Mouse (Mus musculus) stomach, postnatal 0 days (tissue): ENCODE results near the gene Ccl26. TPM values are rescaled to one million over a fixed set of nuclear protein-coding genes. Genes with fewer than 3 reads are reported as not detected.

ENCODE experiments used
- ATAC-seq: fragments of 200-750 bp; cut with Nextera tagmentation; 2 replicates; pipeline ENCODE4 v1.8.0; 2017; ENCODE audit not compliant: low FRiP score, low TSS enrichment
- DNase-seq: peaks from one replicate; pipeline ENCODE4 v3.0.0-alpha.2; 2016; ENCODE audit warnings: low spot score
- H3K27ac ChIP-seq: fragments of 300-500 bp; sonication (generic); replicated peaks from 2 replicates; pipeline ENCODE4 v1.5.1; 2014; ENCODE audit warnings: mild to moderate bottlenecking, control low read depth
- H3K27me3 ChIP-seq: fragments of 300-500 bp; sonication (generic); 2 replicates; pipeline ENCODE4 v1.6.1; 2014; ENCODE audit warnings: low read length; ENCODE audit not compliant: control insufficient read depth, insufficient read depth
- H3K36me3 ChIP-seq: fragments of 300-500 bp; sonication (generic); 2 replicates; pipeline ENCODE4 v1.6.1; 2014; ENCODE audit warnings: low read length, mixed read lengths; ENCODE audit not compliant: control insufficient read depth, insufficient read depth
- H3K4me1 ChIP-seq: fragments of 300-500 bp; sonication (generic); replicated peaks from 2 replicates; pipeline ENCODE4 v1.6.1; 2014; ENCODE audit warnings: antibody characterized with exemption; ENCODE audit not compliant: control insufficient read depth, insufficient read depth
- H3K4me2 ChIP-seq: fragments of 300-500 bp; sonication (generic); replicated peaks from 2 replicates; pipeline ENCODE4 v1.6.1; 2014; ENCODE audit warnings: low read depth, mild to moderate bottlenecking, control low read depth, moderate library complexity
- H3K4me3 ChIP-seq: fragments of 300-500 bp; sonication (generic); 2 replicates; pipeline ENCODE4 v1.5.1; 2014; ENCODE audit warnings: low read depth, low read length, control low read depth
- H3K9ac ChIP-seq: fragments of 300-500 bp; sonication (generic); 2 replicates; pipeline ENCODE4 v1.6.1; 2014; ENCODE audit warnings: mild to moderate bottlenecking, low read length, control low read depth, mixed read lengths
- H3K9me3 ChIP-seq: fragments of 300-500 bp; sonication (generic); 2 replicates; pipeline ENCODE4 v1.6.1; 2016; ENCODE audit warnings: low read length; ENCODE audit not compliant: control insufficient read depth
- CTCF ChIP-seq: IDR thresholded peaks from 2 replicates; pipeline ENCODE4 v1.5.1; 2016; ENCODE audit warnings: antibody characterized with exemption, low read depth, mild to moderate bottlenecking, moderate library complexity
- EP300 ChIP-seq: optimal IDR thresholded peaks from 2 replicates; pipeline ENCODE3; 2016; ENCODE audit warnings: antibody characterized with exemption
- WGBS: fragments of 180-500 bp; shearing (Covaris S2); extraction: QIAGEN DNeasy Blood & Tissue Kit; methylation state at CpG from one replicate; pipeline ENCODE4 v1.1.7; 2014; 5-methylcytosine and 5-hydroxymethylcytosine counted together
- polyA plus RNA-seq: library from polyadenylated mRNA; unstranded; fragments of >200 nt; fragmentation: Nextera tagmentation; extraction: Ambion mirVana; gene quantifications from 2 replicates; pipeline ENCODE4 v1.2.1, GENCODE M21; 2015

Ccl26 gene
- polyA plus RNA-seq, 1 experiment from 2014 or later: not detected

DNA sequence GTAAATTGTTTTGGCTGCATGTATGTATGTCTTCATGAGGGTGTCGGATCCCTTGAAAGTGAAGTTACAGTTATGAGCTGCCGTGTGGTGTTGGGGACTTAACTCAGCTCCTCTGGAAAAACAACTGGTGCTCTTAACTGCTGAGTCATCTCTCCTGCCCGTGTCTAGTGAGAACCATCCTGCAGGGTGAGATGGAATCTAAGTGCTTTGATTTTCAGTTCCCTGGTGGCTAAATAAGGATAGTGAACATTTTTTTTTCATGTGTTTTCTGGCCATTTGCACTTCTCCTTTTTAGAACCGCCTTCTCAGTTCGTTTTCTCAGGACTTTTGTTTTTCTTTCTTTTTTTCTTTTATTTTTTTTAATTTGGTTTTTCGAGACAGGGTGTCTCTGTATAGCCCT, 5.3 kb upstream of the Ccl26 start:
- DNase-seq: no peak
- Histone ChIP-seq H3K4me3 (no peak overlapping the region), H3K9ac (no peak overlapping the region), H3K27me3 (no peaks in the 10 kb centered on the region), H3K4me1 (no peaks in the 10 kb centered on the region), H3K4me2 (no peak overlapping the region), H3K27ac (no peak overlapping the region), H3K36me3 (no peaks in the 10 kb centered on the region), H3K9me3 (no peaks in the 10 kb centered on the region)
- ATAC-seq: no peak
- TF ChIP-seq CTCF: no peak
- no peak for TF ChIP-seq EP300
- 57% methylated on average over 6 of the region's 6 CpGs for WGBS

DNA sequence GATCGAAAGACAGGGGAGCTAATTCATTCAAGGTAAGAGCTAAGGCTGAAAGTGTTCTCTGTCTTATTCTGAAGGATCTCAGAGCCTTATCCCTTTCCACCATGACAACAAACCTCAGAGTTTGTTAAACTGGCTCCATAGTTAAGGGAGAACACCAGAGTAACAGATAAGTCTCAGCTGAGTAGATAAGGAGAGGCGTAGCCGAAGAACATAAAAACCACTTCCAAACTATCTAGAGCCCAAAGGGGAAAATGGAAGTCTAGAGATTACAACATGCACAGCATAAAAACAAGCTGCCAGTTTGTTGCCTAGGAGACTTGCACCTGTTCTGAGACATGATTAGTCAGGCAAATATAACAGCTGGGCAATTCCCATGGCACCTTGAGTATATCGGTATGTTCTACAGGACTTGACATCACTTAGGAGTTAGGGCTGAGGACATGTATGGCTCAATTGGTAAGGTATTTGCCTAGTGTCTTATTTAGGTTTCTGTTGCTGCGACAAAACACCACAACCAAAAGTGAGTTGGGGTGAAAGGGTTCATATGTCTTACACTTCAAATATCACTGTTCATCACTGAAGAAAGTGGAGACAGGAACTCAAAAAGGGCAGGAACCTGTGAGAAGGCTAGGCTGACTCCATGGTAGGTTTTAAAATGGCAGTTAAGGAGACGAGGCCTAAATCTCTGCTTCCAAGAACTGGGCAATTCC, 4.3 kb upstream of the Ccl26 start:
- TF ChIP-seq EP300 (no peak), CTCF (no peak)
- H3K36me3 ChIP-seq: no peaks in the 10 kb centered on the region
- no peaks in the 10 kb centered on the region for H3K27me3 ChIP-seq
- no peak overlapping the region for H3K9ac ChIP-seq
- WGBS: 86% methylated on average over 6 of the region's 6 CpGs
- no peaks in the 10 kb centered on the region for H3K9me3 ChIP-seq
- DNase-seq (no peak), ATAC-seq (no peak)
- H3K4me3 ChIP-seq: no peak overlapping the region
- H3K4me2 ChIP-seq: no peak overlapping the region
- no peaks in the 10 kb centered on the region for H3K4me1 ChIP-seq
- no peak overlapping the region for H3K27ac ChIP-seq

DNA sequence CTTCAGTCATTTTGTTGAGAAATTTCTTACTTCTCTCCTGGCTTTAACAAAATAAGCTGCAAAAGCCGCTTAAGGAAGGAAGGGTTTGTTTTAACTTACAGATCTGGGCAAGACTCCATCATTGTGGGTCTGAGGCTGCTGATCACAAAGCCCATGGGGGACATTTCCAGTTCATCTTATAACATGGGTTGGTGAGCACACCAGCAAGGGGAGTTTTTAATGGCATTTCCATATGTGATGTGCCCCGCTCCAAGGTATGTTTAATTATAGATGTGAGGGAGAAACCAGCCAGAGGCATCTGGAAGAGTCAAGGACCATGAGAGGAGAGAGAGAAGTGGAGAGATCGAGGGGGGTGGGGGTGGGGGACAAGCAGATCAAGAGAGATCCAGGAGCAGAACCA, 5.7 kb downstream of the Ccl26 start:
- H3K27ac ChIP-seq: no peak overlapping the region
- no peaks in the 10 kb centered on the region for H3K36me3 ChIP-seq
- no peak overlapping the region for H3K4me2 ChIP-seq
- ATAC-seq (no peak), DNase-seq (no peak)
- no peak overlapping the region for H3K9ac ChIP-seq
- H3K4me1 ChIP-seq: no peaks in the 10 kb centered on the region
- WGBS: 57% methylated on average over 3 of the region's 3 CpGs
- no peaks in the 10 kb centered on the region for H3K9me3 ChIP-seq
- no peaks in the 10 kb centered on the region for H3K27me3 ChIP-seq
- no peak overlapping the region for H3K4me3 ChIP-seq
- TF ChIP-seq EP300 (no peak), CTCF (no peak)

DNA sequence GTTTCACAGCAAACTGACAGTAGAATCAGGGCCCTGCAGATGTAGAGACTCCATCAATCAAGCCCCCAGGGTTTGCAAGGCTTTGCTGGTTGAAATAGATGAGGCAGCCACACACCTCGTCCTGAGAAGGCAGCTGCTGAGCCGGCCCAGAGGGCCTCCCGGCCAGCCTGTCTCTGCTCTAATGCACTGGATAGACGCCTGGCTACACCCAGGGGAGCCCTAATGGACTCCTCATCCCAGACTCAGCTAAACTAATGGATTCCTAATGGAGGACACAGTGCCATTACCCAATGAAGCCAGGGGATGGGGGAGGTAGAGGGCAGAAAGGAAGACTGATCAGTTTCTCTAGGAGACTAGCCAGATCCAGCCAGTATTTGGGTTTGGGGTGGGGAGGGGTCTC, 6.3 kb downstream of the Ccl26 start:
- Histone ChIP-seq H3K27me3 (no peaks in the 10 kb centered on the region), H3K4me2 (no peak overlapping the region), H3K9me3 (no peaks in the 10 kb centered on the region), H3K36me3 (no peaks in the 10 kb centered on the region), H3K4me1 (no peaks in the 10 kb centered on the region), H3K4me3 (no peak overlapping the region), H3K27ac (no peak overlapping the region), H3K9ac (no peak overlapping the region)
- ATAC-seq (no peak; the same call in 1 of the 2 replicates), DNase-seq (no peak)
- WGBS: 34% methylated on average over 4 of the region's 4 CpGs
- TF ChIP-seq CTCF (no peak), EP300 (no peak)

DNA sequence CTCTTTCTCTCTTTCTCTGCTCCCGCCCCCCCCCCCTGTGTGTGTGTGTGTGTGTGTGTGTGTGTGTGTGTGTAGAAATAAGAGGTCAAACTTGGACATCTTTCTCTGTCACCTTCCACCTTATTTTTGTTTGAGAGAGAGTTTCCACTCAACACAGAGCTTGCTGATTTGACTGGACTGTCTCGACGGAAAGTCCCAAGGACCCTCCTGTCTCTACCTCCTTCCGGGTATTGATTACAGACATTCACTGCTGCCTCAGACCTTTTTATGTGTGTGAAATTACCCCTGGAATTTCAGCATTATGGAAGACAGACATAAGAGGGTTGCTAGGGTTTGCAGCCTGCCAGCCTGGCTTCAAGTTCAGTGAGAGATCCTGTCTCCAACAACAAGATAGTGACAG, 7.1 kb downstream of the Ccl26 start:
- Histone ChIP-seq H3K36me3 (no peaks in the 10 kb centered on the region), H3K4me2 (no peak overlapping the region), H3K27me3 (no peaks in the 10 kb centered on the region), H3K9ac (no peak overlapping the region), H3K4me1 (no peaks in the 10 kb centered on the region), H3K27ac (no peak overlapping the region), H3K4me3 (no peak overlapping the region), H3K9me3 (no peaks in the 10 kb centered on the region)
- 81% methylated on average over 3 of the region's 4 CpGs for WGBS
- no peak for TF ChIP-seq EP300
- no peak for TF ChIP-seq CTCF
- DNase-seq (no peak), ATAC-seq (no peak)

DNA sequence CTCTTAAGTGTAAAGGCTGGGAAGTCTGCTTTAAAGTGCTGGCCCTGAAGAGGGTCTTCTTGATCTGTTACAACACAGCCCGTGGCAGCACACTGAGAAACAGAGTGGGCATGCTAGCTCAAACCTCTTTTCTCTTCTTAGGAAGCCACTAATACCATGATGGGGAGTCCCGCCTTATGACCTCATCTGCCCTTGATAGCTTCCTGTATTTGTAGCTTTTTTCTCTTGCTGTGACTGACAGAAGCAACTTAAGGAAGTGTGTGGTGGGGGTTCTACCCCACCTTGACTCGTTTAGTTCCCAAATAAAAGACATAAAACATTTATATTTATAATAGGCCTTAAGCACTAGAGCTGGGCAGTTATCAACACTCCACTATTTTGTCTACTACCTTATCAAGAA, 11.8 kb downstream of the Ccl26 start:
- H3K4me2 ChIP-seq: no peak overlapping the region
- H3K27me3 ChIP-seq: no peaks in the 10 kb centered on the region
- DNase-seq (no peak), ATAC-seq (no peak)
- H3K4me3 ChIP-seq: no peak overlapping the region
- no peaks in the 10 kb centered on the region for H3K36me3 ChIP-seq
- H3K9ac ChIP-seq: no peak overlapping the region
- H3K27ac ChIP-seq: no peak overlapping the region
- H3K4me1 ChIP-seq: no peaks in the 10 kb centered on the region
- 58% methylated on average over 3 of the region's 3 CpGs for WGBS
- no peaks in the 10 kb centered on the region for H3K9me3 ChIP-seq
- TF ChIP-seq CTCF (no peak), EP300 (no peak)
